Mouse (Mus musculus): ENCODE measurements around the gene Tbrg1. TPM values are rescaled to one million over a fixed set of nuclear protein-coding genes. Genes with fewer than 3 reads are reported as not detected.

Gene Tbrg1
- polyA plus RNA-seq (2014; fragmentation: Illumina TruSeq; extraction: RNeasy Lipid Tissue Mini Kit (QIAGEN cat#74804); ENCODE audit: low read depth, low replicate concordance), result 57.5 TPM

GRCm38 (mm10) chr9:37656931-37657481 is at the start of gene Tbrg1:
Gene Tbrg1, minus strand, starts transcription at chr9:37657312.

GRCm38 (mm10) chr9:37669115-37669514 is 12.0 kb upstream of the Tbrg1 start, which contains the start of gene Panx3:
Gene Panx3, minus strand, starts transcription at chr9:37669235.

GRCm38 (mm10) chr9:37613182-37613910 is 43.8 kb downstream of the Tbrg1 start, which contains the start of gene Spa17:
Gene Spa17, minus strand, starts transcription at chr9:37613722.

Other genes starting within 250 kb of the Tbrg1 start
- not detected for gene Robo3, start 224.1 kb downstream of the Tbrg1 start, polyA plus RNA-seq (2014; fragmentation: Illumina TruSeq; extraction: RNeasy Lipid Tissue Mini Kit (QIAGEN cat#74804); ENCODE audit: low read depth, low replicate concordance)
- 34.6 TPM for gene Msantd2, start 168.0 kb downstream of the Tbrg1 start, polyA plus RNA-seq (2014; fragmentation: Illumina TruSeq; extraction: RNeasy Lipid Tissue Mini Kit (QIAGEN cat#74804); ENCODE audit: low read depth, low replicate concordance)
- gene Esam, start 129.2 kb downstream of the Tbrg1 start, polyA plus RNA-seq (2014; fragmentation: Illumina TruSeq; extraction: RNeasy Lipid Tissue Mini Kit (QIAGEN cat#74804); ENCODE audit: low read depth, low replicate concordance), result 2.3 TPM
- not detected for gene Vsig2, start 118.1 kb downstream of the Tbrg1 start, polyA plus RNA-seq (2014; fragmentation: Illumina TruSeq; extraction: RNeasy Lipid Tissue Mini Kit (QIAGEN cat#74804); ENCODE audit: low read depth, low replicate concordance)
- gene Nrgn, start 104.4 kb downstream of the Tbrg1 start, polyA plus RNA-seq (2014; fragmentation: Illumina TruSeq; extraction: RNeasy Lipid Tissue Mini Kit (QIAGEN cat#74804); ENCODE audit: low read depth, low replicate concordance), result 0.20 TPM
- gene Siae, start 101.6 kb downstream of the Tbrg1 start, polyA plus RNA-seq (2014; fragmentation: Illumina TruSeq; extraction: RNeasy Lipid Tissue Mini Kit (QIAGEN cat#74804); ENCODE audit: low read depth, low replicate concordance), result 14.4 TPM
- gene Spa17, start 43.6 kb downstream of the Tbrg1 start, polyA plus RNA-seq (2014; fragmentation: Illumina TruSeq; extraction: RNeasy Lipid Tissue Mini Kit (QIAGEN cat#74804); ENCODE audit: low read depth, low replicate concordance), result 4,141 TPM
- gene Panx3, start 11.9 kb upstream of the Tbrg1 start, polyA plus RNA-seq (2014; fragmentation: Illumina TruSeq; extraction: RNeasy Lipid Tissue Mini Kit (QIAGEN cat#74804); ENCODE audit: low read depth, low replicate concordance), result 0.91 TPM
- not detected for gene Olfr160, start 58.9 kb upstream of the Tbrg1 start, polyA plus RNA-seq (2014; fragmentation: Illumina TruSeq; extraction: RNeasy Lipid Tissue Mini Kit (QIAGEN cat#74804); ENCODE audit: low read depth, low replicate concordance)
- 0.63 TPM for gene Olfr874, start 87.8 kb upstream of the Tbrg1 start, polyA plus RNA-seq (2014; fragmentation: Illumina TruSeq; extraction: RNeasy Lipid Tissue Mini Kit (QIAGEN cat#74804); ENCODE audit: low read depth, low replicate concordance)
- gene Olfr875, start 114.5 kb upstream of the Tbrg1 start, polyA plus RNA-seq (2014; fragmentation: Illumina TruSeq; extraction: RNeasy Lipid Tissue Mini Kit (QIAGEN cat#74804); ENCODE audit: low read depth, low replicate concordance), result 0.36 TPM
- gene Olfr876, start 145.7 kb upstream of the Tbrg1 start, polyA plus RNA-seq (2014; fragmentation: Illumina TruSeq; extraction: RNeasy Lipid Tissue Mini Kit (QIAGEN cat#74804); ENCODE audit: low read depth, low replicate concordance), result not detected
- not detected for gene Olfr877, start 197.0 kb upstream of the Tbrg1 start, polyA plus RNA-seq (2014; fragmentation: Illumina TruSeq; extraction: RNeasy Lipid Tissue Mini Kit (QIAGEN cat#74804); ENCODE audit: low read depth, low replicate concordance)
- gene Olfr145, start 239.4 kb upstream of the Tbrg1 start, polyA plus RNA-seq (2014; fragmentation: Illumina TruSeq; extraction: RNeasy Lipid Tissue Mini Kit (QIAGEN cat#74804); ENCODE audit: low read depth, low replicate concordance), result not detected